Mouse (Mus musculus): ENCODE data around the gene Il20. TPM values are rescaled to one million over a fixed set of nuclear protein-coding genes. Genes with fewer than 3 reads are reported as not detected.

Gene Il20
- total RNA-seq, 2 experiments from 2014 or later, result not detected

- DNase-seq (ENCODE audit: low spot score), result no peak
Observed at GRCm38 (mm10) chr1:130865541-130866221, 45.6 kb downstream of the Il20 start, which contains the start of gene Fcmr. Fcmr (plus strand) TSS chr1:130865669.

DNA sequence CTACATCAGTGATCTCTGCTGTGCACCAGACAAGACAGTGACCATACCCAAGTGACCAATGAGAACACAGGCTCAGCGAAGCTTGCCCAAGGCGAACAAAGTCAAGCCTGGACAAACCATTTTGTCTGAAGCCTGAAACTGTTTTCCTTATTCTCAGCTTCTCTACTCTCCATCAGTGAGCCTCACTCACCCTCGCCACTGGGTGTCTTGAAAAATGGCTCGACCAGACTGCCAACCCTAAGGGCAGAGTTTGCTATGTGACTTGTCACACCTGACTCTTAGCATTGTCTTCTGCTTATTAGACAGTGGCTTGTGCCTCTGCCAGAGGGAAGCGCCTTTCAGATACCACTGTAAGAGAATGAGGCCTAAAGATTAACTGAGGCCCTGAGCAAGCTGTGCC, 46.5 kb downstream of the Il20 start:
- no peak for DNase-seq (ENCODE audit: low spot score)

DNA sequence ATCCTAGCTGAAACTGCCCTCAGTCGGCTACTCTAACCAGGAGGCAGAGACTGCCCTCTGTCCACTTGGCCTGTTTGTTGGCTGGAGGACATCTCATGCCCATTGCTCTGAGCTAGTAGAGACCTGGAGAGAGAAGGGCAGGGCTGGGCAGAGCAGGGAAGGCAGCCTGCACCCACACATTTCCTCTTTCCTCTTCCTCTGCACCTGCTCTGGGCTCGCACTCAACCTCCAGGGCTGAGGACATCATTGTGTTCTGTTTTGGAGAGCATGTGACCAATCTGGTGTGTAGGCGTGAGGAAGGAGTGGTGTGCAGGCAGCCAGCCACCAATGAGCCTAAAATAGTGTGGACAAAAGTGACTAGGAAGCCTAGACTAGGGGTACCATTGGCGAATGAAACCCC, 47.0 kb downstream of the Il20 start:
- DNase-seq (ENCODE audit: low spot score), result no peak

DNA sequence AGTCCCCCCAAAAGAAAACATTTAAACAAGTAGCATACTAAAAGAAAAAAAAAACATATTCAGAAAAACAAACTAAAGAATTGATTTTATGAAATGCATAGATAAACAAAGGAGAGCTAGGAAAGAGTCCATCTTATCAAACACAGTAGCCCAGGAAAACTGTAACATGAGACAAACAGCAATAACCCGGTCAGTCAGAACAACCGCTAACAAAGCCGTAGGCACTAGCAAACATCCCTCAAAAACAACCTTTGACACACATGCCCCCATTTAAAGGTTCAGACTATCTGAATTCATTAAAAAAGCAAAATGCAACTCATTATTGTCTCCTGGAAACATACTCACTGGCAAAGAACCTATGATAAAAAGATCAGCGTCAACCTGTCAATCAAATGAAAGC, 53.8 kb downstream of the Il20 start:
- no peak for DNase-seq (ENCODE audit: low spot score)

Other genes with a start within 250 kb of the Il20 start
- gene C4bp, start 249.8 kb downstream of the Il20 start, total RNA-seq (2021), result under 1 TPM in 1 of 2 experiments, not detected in 1; 0.19 TPM
- gene Gm29427, start 195.7 kb downstream of the Il20 start, total RNA-seq (2021), result not detected
- 1 to 10 TPM; 2.9 to 3.5 TPM for gene Yod1, start 194.1 kb downstream of the Il20 start, total RNA-seq (2021)
- 10 to 100 TPM in 1 of 2 experiments, 1 to 10 TPM in 1; 9.7 to 12.8 TPM for gene Pfkfb2, start 182.2 kb downstream of the Il20 start, total RNA-seq (2021)
- gene AA986860, start 179.5 kb downstream of the Il20 start, total RNA-seq (2021), result under 1 TPM; 0.09 to 0.24 TPM
- not detected for gene Fcamr, start 110.5 kb downstream of the Il20 start, total RNA-seq (2021)
- under 1 TPM; 0.14 to 0.52 TPM for gene Pigr, start 84.8 kb downstream of the Il20 start, total RNA-seq (2021)
- gene Fcmr, start 45.8 kb downstream of the Il20 start, total RNA-seq (2021), result under 1 TPM in 1 of 2 experiments, not detected in 1; 0.14 TPM
- not detected for gene Il24, start 24.0 kb downstream of the Il20 start, total RNA-seq (2021)
- gene Il19, start 28.7 kb upstream of the Il20 start, total RNA-seq (2021), result not detected
- gene Il10, start 108.4 kb upstream of the Il20 start, total RNA-seq (2021), result not detected
- 100 to 1,000 TPM; 217 to 250 TPM for gene Mapkapk2, start 186.4 kb upstream of the Il20 start, total RNA-seq (2021)
- not detected for gene Dyrk3, start 226.9 kb upstream of the Il20 start, total RNA-seq (2021)
- gene Eif2d, start 241.7 kb upstream of the Il20 start, total RNA-seq (2021), result 10 to 100 TPM; 25.8 to 28.9 TPM

Data from gastrocnemius, adult 18-20 months (tissue).